Mouse (Mus musculus) cerebellum, adult 18-20 months (tissue): ENCODE measurements around the gene Cphx2.
"Not testable (repeated sequence)": the region's sequence is repeated elsewhere in the genome, so short reads cannot be mapped to it uniquely, and the experiment has no call there.

ENCODE experiments used
- DNase-seq, 2 experiments: peaks; one replicate each; pipeline ENCODE4 v3.0.0; 2021

Gene Cphx2

DNA sequence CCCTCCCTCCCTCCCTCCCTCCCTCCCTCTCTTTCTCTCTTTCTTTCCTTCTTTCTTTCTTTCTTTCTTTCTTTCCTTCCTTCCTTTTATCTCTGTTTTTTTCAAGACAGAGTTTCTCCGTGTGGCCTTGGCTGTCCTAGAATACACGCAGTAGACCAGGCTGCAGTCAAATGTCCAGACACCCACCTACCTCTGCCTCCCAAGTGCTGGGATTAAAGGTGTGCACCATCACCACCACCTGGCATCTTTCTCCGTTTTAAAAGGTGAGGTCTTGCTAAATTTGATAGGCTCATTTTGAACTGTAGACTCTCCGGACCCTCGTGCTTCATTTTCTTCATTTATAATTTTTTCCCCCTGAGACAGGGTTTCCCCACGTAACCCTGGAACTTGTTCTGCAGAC is at the start of gene Cphx2:
Gene Cphx2 (plus strand): TSS at position 301 of the 400 bp plus-strand sequence.
- DNase-seq: not testable (repeated sequence)

DNA sequence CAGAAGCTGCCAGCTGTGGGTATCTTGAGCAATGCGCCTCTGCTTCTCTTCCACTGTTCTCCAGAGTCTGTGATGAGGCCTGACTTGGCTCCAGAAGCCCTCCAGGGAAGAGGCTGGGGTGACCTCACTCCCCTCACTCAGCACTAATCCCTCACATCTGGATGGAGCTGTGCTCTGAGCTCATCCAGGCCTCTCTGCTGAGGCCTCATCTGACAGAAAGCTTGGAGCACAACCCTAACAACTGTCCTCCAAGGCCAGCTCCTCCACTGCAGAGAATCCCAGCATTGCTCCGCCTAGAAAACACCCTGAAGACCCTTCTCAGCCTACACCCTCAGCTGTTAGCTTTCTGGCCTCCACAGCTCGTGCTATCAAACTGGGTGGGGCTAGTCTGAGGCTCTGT is 47.0 kb upstream of the Cphx2 start:
- DNase-seq: not testable (repeated sequence)

DNA sequence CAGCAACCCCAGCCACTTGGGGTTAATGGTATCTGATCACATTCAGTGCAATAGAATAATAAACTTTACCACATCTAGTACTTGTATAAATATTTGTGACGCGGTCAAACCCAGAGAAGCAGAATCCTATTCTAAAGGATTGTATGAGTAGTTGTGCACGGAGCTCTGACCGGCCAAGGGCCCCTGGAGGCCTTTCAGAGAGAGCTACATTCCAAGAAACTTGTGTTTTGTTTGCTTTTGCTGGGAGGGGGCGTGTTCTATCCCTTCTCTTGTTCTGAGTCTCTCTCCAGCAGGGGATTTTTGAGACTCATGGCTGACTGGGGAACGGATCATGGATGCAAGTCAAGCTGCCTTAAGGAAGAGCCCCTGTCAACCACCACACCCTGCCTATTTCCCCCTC is 45.9 kb upstream of the Cphx2 start:
- DNase-seq: not testable (repeated sequence)

DNA sequence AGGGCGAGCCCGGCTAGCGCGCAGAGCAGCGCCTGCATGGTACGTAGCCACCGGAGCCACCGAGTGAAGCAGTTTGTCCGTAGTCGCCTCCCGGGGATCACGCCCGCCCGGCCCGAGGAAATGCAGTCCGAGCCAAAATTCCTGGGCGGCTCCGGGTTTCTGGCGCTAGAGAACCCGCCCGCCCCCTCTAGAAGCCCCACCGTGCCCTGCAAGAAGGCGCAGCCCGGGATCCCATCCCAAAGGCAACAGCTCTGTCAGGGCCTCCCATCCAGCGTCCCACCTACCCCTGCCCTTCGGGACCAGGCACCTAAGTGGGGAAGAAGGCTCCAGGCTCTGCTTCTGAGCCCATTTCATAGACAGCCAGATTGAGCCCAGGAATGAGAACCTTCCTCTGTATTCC is 38.7 kb upstream of the Cphx2 start, which contains the start of gene Gm9780:
Gene Gm9780 (minus strand): TSS at position 101 of the 400 bp plus-strand sequence.
- not testable (repeated sequence) for DNase-seq

DNA sequence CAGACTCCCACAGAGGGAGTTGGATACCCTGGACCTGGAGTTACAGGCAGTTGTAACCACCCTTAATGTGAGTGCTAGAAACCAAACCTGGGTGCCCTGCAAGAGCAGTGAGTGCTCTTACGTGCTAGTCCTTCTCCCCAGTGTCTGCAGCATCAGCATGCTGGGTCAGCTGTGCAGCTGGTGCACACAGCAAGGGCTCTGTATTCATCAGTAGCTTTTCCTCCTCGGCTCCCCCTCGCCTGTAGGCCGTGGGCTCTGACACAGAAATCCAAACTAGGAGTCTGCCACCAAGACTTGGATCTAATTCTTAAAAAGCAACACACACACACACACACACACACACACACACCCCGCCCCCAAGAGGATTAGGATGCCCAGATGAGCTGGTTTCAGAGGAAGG is 36.3 kb upstream of the Cphx2 start:
- not testable (repeated sequence) for DNase-seq

DNA sequence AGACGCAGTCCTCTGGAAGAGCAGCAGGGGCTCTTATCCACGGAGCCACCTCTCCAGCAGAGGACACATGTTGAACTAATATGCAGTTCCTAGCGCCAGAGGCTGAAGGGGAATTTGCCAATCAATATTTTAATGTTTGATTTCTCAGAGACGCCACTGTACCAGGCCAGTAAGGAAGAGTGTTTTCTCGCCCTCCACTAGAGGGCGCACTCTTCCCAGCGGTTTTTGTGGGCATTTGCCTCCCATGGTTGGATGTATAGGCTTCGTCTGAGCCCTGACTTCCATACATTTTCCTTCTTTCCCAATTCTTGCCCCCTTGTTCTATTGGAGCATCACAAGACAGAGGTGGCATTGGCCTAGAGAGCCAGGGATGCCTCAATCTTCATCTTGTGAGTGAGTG is 34.3 kb upstream of the Cphx2 start:
- not testable (repeated sequence) for DNase-seq

DNA sequence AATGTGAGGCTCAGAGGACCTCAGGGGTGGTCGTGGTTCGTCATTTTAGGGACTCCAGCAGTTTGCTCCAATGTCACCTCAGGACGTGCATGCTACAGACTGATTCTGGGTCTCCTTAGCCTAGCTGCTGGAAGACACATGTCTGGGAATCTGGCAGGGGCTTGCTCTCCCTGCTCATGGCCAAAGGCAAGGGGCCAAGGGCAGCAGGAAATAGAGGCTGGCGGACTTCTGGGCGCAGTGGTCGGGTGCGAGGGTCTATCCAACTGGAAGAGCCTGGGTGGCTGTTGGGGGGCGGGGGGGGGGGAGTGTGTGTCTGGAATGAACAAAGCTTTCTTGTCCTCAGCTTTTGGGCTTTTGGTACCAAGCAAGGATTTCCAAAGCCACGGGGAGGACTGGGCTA is 32.5 kb upstream of the Cphx2 start:
- not testable (repeated sequence) for DNase-seq

DNA sequence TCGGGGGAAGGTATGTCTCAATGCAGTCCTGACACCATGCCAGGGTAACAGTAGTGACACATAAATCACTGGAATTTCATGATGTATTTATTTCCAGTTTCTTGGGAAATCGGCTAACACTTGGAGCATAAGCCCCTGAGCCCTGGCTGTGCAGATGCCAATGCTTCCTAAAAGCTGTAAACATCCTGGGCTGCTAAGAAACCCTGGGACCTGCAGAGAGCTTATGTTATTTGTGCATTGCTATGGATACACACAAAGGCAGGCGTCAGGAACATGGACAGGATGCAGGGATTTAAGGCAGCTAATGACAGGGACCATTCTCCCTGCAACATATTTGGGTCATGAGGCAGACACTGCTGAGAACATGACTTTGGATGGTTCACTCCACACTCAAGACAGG is 23.1 kb upstream of the Cphx2 start:
- DNase-seq: not testable (repeated sequence)

DNA sequence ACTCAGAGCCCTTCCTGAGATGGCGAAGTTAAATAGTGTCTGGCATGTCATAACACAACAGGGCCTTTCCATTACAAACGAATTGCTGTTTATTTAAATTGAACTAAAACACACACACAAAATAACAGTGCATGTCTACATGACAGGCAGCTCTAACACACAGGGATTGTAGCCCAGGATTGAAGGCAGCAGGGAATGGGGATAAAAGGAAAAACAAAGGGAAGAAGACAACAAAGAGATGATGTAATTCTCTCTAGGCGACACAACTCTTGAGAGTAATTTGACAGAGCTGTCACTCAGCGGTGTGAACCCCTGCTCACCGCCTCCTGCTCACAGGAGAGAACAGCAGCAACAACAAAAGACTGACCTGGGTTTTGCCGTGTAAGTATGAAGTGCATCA is 22.0 kb upstream of the Cphx2 start:
- DNase-seq: not testable (repeated sequence)

DNA sequence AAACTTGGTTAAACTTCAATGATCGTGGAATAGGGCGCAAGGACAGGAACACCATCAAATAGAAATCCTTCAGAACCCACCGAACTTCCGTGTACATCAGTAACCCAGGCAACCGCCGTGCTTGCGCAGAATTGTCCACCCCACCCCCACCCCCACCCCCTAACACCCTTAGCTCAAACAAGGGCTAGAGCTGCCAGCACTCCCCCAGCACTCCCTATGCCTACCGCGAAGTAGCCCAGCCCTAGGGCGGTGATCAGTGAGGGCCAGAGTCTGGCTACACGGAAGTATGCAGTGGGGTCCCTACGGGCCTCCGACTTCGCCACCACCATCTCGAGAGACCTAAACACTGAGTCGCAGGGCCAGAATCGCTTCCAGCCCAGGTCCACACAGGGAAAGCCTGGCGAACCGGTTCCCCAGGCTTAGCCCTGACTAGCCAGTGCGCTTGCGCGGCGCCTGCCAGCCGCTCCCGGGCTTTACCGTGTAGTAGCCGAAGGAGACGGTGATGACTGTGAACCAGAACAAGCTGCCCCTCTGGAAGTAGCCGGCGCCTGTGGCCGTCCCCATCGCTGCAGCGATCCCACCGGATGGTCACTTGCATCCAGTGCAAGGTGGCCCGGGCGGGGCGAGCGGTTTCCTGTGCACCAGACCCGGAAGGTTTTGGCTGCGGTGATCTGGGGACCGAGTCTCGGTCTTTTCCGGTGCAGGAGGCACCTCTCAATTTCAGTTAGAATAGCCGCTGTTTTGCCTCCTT is 14.6 kb upstream of the Cphx2 start:
- not testable (repeated sequence) for DNase-seq

DNA sequence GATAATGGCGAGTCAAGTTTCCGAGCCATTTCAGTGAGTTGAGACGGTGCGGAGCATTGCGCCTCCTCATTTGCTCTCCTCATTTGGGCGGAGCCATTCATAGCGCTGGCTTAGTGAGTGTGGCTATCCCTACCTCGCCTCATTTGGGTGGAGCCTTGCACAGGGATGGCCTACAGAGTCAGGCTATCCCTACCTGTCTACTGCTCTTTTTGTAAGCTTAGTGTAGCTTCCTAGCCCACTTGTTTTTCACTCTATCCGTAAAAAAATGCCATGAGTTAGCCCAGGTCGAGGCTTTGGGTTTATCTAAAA is 14.0 kb upstream of the Cphx2 start, which contains the start of gene Tmem254c:
Gene Tmem254c (minus strand): TSS at position 31 of the 309 bp plus-strand sequence.
- not testable (repeated sequence) for DNase-seq

DNA sequence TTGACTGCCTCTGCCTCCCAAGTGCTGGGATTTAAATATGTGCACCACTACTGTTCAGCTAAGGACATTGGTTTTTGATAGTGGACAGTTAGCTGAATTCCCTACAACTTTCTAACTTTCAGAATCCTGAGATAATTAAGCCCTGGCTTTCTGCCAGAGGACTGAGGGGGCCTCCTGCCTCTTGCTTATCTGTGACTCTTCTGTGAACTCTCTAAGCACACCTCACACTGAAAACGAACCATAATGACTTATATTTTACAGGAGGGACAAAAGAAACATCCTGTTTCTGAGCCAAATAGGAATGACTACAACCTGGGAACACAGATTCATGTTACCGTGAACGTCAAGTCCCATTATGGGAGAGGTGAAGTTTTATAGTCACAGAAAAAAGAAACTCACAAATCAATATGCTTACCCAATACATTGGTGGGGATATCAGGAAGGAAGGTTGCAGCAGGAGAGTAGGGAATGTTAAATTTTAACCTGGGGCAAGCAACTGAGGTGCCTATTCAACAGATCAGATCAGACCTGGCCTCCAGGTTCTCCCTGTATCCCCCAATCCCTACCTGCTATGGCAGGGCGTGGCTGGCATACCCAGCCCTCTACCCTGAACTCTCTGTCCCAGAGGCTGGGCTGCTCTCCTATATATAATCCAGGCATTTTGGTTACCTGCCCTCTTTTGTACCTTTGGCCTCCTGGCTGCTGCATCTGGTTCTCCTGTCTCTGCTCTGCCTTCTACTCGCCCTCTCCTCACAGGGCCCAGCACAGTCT is 4.5 kb upstream of the Cphx2 start:
- DNase-seq: not testable (repeated sequence)

DNA sequence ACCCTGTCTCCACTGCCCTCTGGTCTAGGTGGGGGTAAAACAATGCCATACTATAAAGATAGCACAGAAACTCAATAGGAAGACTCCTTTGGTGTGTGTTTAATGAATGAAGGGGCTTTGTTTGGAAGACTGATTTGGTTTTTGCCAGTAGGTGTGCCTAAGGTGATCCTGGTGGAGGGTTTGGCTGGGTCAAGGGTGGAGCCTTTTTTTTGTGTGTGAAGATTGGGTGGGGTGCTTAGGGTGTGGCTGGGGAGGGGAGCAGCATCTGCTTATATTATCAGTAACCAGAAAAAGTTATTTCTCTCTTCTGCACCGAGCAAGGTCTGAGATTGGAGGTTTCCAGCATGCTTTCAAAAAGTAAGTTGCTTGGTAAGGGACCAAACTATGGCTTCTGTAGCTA is 681 bp downstream of the Cphx2 start, which contains the start of gene Cphx3:
Gene Cphx3 (plus strand): TSS at position 301 of the 400 bp plus-strand sequence.
- not testable (repeated sequence) for DNase-seq

DNA sequence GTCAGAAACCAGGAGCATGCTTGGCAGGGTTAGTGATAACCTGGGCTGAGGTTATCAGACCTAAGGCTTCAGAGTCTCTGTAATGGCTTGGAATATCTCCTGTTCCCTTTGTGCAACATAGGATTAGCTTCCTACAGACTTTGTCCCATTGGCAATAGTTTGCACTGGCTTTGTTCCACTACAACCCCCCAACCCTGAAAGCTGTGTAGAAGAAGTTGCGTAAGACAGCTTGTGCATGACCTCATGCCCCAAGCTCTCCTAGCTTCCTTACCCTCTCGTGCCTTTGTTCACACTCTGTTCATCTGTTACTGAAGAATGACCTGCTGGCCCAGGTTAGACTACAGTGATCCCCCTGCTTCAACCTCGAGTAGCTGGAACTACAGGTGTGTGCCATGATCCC is 16.3 kb downstream of the Cphx2 start:
- DNase-seq: not testable (repeated sequence)

DNA sequence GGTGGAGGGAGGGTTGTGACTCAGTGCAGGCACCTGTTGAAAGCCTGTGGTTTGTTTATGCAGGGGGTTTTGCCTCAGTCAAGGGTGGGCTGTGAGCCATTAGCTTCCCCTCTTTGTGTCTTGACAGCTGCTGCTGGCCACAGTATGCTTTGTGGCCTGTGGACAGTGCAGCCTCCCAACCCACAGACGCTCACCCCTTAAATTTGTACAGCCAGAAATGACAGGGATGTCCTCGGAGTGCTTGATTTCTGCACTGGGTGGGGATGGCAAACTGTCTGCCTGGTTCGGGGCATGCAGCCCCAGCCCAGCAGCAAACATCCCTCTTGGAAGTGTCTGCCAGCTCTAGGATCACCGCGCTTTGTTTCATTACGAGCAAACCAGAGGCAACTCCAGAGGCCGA is 36.8 kb downstream of the Cphx2 start, which contains the start of gene Duxbl2:
Gene Duxbl2 (plus strand): TSS at position 200 of the 400 bp plus-strand sequence.
- not testable (repeated sequence) for DNase-seq

DNA sequence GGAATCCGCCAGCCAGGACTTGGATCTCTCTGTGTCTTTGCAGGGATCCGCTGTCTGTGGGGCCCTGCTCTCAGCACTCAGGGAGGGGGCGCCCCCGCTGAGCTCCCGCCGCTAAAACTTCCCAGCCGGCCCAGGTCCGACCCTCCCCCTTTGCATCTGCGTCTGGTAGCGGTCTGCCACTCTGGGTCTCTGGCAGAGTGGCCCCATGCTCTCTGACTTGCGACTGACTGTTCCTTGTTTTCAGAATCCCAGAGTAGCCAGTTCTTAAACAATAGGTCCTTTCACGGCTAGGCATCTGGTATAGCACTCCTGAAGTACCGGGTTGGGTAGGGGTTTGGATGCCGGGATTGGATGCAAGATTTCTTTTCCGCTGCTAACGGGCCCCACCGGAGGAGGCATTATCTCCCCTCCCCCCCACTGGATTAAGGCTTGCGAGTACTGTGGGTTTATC is 37.3 kb downstream of the Cphx2 start:
- not testable (repeated sequence) for DNase-seq

DNA sequence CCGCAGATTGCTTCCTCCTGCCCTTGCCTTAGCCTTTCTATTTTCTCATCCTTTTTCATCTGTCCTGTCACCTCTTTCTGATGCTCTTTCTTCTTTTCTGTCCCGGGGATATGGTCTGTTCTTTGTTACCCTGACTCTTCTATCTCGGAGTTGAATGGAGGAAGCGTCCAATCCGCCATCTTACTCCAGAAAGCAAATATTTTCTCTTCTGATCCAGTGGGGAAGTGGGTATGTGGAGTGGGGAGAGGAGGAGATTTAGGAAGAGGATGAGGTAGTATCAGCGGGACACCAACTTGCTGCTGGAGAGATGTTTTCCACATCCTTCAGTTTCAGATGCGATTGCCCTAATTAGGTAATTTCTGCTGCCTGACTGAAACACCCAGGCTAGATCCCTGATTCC is 37.8 kb downstream of the Cphx2 start:
- DNase-seq: not testable (repeated sequence)
